Mouse (Mus musculus): ENCODE data around the gene Snx27. TPM values are rescaled to one million over a fixed set of nuclear protein-coding genes. Genes with fewer than 3 reads are reported as not detected.

Gene Snx27
- polyA plus RNA-seq, 1 experiment: 17.4 TPM

DNA sequence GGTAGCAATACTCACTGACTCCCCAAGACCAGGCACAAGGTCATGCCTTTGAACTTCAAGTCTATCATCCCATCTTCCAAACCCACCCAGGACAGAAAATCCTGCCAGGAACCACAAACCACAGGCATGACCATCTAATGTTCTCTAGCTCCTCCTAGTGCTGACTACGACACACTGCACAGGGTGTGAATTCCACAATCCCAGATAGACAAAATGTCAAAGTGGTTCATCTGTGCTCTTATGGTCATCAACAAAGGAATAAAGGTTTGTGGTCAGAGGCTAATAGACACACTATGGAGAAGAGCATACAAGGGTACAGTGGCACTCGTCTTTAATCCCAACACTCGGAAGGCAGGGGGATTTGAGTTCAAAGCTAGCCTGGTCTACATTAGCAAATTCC, 80.3 kb downstream of the Snx27 start:
- Histone ChIP-seq H3K4me2 (ENCODE audit: low read depth) (no peak overlapping the region), H3K79me2 (ENCODE audit: control insufficient read depth, insufficient read depth) (no peaks in the 10 kb centered on the region), H3ac (ENCODE audit: control insufficient read depth, insufficient read length) (no peak overlapping the region), H3K36me3 (ENCODE audit: control insufficient read depth, insufficient read depth) (peaks cover 4% of the 10 kb centered on the region), H3K27me3 (ENCODE audit: control insufficient read depth, insufficient read depth, insufficient read length) (no peaks in the 10 kb centered on the region), H3K4me3 (no peak overlapping the region)
- TF ChIP-seq E2F4 (IDR thresholded peaks at IDR 0.05; ENCODE audit: insufficient read depth) (no peak), POLR2AphosphoS2 (IDR thresholded peaks at IDR 0.05; ENCODE audit: insufficient read length, low read depth) (no peak), MYOD1 (IDR thresholded peaks at IDR 0.05; ENCODE audit: control insufficient read depth in 1 of 3, insufficient read length in 2 of 3, low read depth in 2 of 3) (no peak), POLR2A (IDR thresholded peaks at IDR 0.05; ENCODE audit: insufficient read length, low read depth) (no peak), SRF (IDR thresholded peaks at IDR 0.05; ENCODE audit: control insufficient read depth, insufficient read length, low read depth) (no peak), MAX (IDR thresholded peaks at IDR 0.05; ENCODE audit: low read depth) (no peak), TCF12 (IDR thresholded peaks at IDR 0.05; ENCODE audit: insufficient read depth, poor library complexity, severe bottlenecking) (no peak), CEBPB (IDR thresholded peaks at IDR 0.05; ENCODE audit: insufficient read depth, poor library complexity, severe bottlenecking) (no peak), MYOG (IDR thresholded peaks at IDR 0.05; ENCODE audit: control insufficient read depth in 1 of 3, insufficient read depth in 1 of 3, insufficient read length in 2 of 3, low read depth in 2 of 3) (no peak), REST (IDR thresholded peaks at IDR 0.05; ENCODE audit: insufficient read depth, insufficient read length) (no peak), TCF3 (IDR thresholded peaks at IDR 0.05; ENCODE audit: insufficient read length, low read depth) (no peak), USF1 (IDR thresholded peaks at IDR 0.05; ENCODE audit: low read depth) (no peak)

DNA sequence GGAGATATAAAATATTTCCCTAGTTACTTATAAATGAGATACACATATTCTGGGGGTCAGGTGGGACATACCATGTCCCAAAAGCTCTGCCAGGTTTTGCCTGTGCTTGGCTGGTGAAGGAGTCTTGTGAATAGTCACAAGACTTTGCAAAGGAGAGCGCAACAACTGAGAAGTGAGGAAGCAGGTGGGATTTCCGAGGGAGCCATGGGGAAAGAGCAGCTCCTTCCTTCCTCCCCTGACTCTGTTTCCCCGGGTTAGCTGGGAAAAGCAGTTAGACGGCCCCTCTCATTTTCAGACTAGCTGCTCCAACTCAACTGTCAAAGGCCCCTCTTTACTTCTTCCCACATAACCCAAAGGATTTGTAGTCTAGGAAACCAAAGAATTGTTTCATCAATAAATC, 85.4 kb downstream of the Snx27 start:
- no peak overlapping the region for H3K4me3 ChIP-seq
- no peak overlapping the region for H3K4me2 ChIP-seq (ENCODE audit: low read depth)
- peaks cover 6% of the 10 kb centered on the region for H3K36me3 ChIP-seq (ENCODE audit: control insufficient read depth, insufficient read depth)
- no peak overlapping the region for H3ac ChIP-seq (ENCODE audit: control insufficient read depth, insufficient read length)
- no peak for TF ChIP-seq SRF (IDR thresholded peaks at IDR 0.05; ENCODE audit: control insufficient read depth, insufficient read length, low read depth)
- TF ChIP-seq POLR2A (IDR thresholded peaks at IDR 0.05; ENCODE audit: insufficient read length, low read depth): no peak
- TF ChIP-seq REST (IDR thresholded peaks at IDR 0.05; ENCODE audit: insufficient read depth, insufficient read length): no peak
- TF ChIP-seq MYOG (IDR thresholded peaks at IDR 0.05; ENCODE audit: control insufficient read depth in 1 of 3, insufficient read depth in 1 of 3, insufficient read length in 2 of 3, low read depth in 2 of 3): no peak
- no peak for TF ChIP-seq TCF3 (IDR thresholded peaks at IDR 0.05; ENCODE audit: insufficient read length, low read depth)
- TF ChIP-seq MYOD1 (IDR thresholded peaks at IDR 0.05; ENCODE audit: control insufficient read depth in 1 of 3, insufficient read length in 2 of 3, low read depth in 2 of 3): no peak
- TF ChIP-seq USF1 (IDR thresholded peaks at IDR 0.05; ENCODE audit: low read depth): no peak
- TF ChIP-seq POLR2AphosphoS2 (IDR thresholded peaks at IDR 0.05; ENCODE audit: insufficient read length, low read depth): no peak
- no peak for TF ChIP-seq TCF12 (IDR thresholded peaks at IDR 0.05; ENCODE audit: insufficient read depth, poor library complexity, severe bottlenecking)
- no peak for TF ChIP-seq E2F4 (IDR thresholded peaks at IDR 0.05; ENCODE audit: insufficient read depth)
- no peak for TF ChIP-seq MAX (IDR thresholded peaks at IDR 0.05; ENCODE audit: low read depth)
- no peak for TF ChIP-seq CEBPB (IDR thresholded peaks at IDR 0.05; ENCODE audit: insufficient read depth, poor library complexity, severe bottlenecking)
- no peaks in the 10 kb centered on the region for H3K79me2 ChIP-seq (ENCODE audit: control insufficient read depth, insufficient read depth)
- H3K27me3 ChIP-seq (ENCODE audit: control insufficient read depth, insufficient read depth, insufficient read length): no peaks in the 10 kb centered on the region

DNA sequence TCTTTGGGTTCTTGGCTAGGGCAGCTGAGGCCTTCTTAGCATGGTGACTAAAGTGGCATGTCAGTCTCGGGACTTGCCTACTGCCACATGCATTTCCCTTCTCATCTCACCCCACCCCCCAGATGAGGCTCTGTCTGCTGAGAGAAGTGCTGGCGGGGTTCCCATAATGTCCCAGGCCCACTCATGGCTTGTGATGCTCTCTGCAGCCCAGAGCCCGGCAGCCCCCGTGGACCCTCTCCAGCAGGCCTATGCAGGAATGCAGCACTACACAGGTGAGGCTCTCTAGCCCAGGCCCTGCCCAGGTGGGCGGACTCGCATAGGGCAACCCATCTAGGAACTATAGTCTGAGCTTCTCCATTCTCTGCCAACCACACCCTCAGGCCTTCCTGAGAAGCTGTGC, 94.9 kb downstream of the Snx27 start:
- Histone ChIP-seq H3K27me3 (ENCODE audit: control insufficient read depth, insufficient read depth, insufficient read length) (no peaks in the 10 kb centered on the region), H3ac (ENCODE audit: control insufficient read depth, insufficient read length) (no peak overlapping the region), H3K36me3 (ENCODE audit: control insufficient read depth, insufficient read depth) (no peaks in the 10 kb centered on the region), H3K4me3 (no peak overlapping the region), H3K4me2 (ENCODE audit: low read depth) (no peak overlapping the region), H3K79me2 (ENCODE audit: control insufficient read depth, insufficient read depth) (no peaks in the 10 kb centered on the region)
- TF ChIP-seq E2F4 (IDR thresholded peaks at IDR 0.05; ENCODE audit: insufficient read depth) (no peak), POLR2AphosphoS2 (IDR thresholded peaks at IDR 0.05; ENCODE audit: insufficient read length, low read depth) (no peak), MAX (IDR thresholded peaks at IDR 0.05; ENCODE audit: low read depth) (no peak), TCF3 (IDR thresholded peaks at IDR 0.05; ENCODE audit: insufficient read length, low read depth) (no peak), MYOG (IDR thresholded peaks at IDR 0.05; ENCODE audit: control insufficient read depth in 1 of 3, insufficient read depth in 1 of 3, insufficient read length in 2 of 3, low read depth in 2 of 3) (no peak), SRF (IDR thresholded peaks at IDR 0.05; ENCODE audit: control insufficient read depth, insufficient read length, low read depth) (no peak), CEBPB (IDR thresholded peaks at IDR 0.05; ENCODE audit: insufficient read depth, poor library complexity, severe bottlenecking) (no peak), POLR2A (IDR thresholded peaks at IDR 0.05; ENCODE audit: insufficient read length, low read depth) (no peak), TCF12 (IDR thresholded peaks at IDR 0.05; ENCODE audit: insufficient read depth, poor library complexity, severe bottlenecking) (no peak), REST (IDR thresholded peaks at IDR 0.05; ENCODE audit: insufficient read depth, insufficient read length) (no peak), USF1 (IDR thresholded peaks at IDR 0.05; ENCODE audit: low read depth) (no peak), MYOD1 (IDR thresholded peaks at IDR 0.05; ENCODE audit: control insufficient read depth in 1 of 3, insufficient read length in 2 of 3, low read depth in 2 of 3) (no peak)

DNA sequence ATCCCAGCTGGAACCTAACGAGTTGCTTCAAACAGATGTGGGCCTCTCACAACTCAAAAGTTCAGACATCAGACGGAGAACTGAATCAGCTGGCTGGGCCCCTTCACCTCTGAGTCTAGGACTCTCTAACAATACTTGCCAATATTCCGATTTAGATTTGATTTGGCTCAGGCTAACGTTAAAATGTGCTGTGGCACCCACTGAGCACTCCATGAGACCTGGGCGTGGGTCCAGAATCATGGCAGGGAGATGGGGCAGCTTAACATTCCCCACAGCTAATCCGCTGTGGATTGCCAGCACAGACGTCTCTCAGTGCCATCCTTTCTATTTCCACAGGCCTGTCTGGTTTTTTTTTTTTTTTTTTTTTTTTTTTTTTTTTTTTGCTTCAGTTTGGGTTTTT, 96.6 kb downstream of the Snx27 start:
- Histone ChIP-seq H3K79me2 (ENCODE audit: control insufficient read depth, insufficient read depth) (no peaks in the 10 kb centered on the region), H3K27me3 (ENCODE audit: control insufficient read depth, insufficient read depth, insufficient read length) (no peaks in the 10 kb centered on the region), H3K4me3 (no peak overlapping the region), H3K36me3 (ENCODE audit: control insufficient read depth, insufficient read depth) (no peaks in the 10 kb centered on the region), H3K4me2 (ENCODE audit: low read depth) (no peak overlapping the region), H3ac (ENCODE audit: control insufficient read depth, insufficient read length) (no peak overlapping the region)
- TF ChIP-seq MYOG (IDR thresholded peaks at IDR 0.05; ENCODE audit: control insufficient read depth in 1 of 3, insufficient read depth in 1 of 3, insufficient read length in 2 of 3, low read depth in 2 of 3): no peak
- TF ChIP-seq E2F4 (IDR thresholded peaks at IDR 0.05; ENCODE audit: insufficient read depth): no peak

DNA sequence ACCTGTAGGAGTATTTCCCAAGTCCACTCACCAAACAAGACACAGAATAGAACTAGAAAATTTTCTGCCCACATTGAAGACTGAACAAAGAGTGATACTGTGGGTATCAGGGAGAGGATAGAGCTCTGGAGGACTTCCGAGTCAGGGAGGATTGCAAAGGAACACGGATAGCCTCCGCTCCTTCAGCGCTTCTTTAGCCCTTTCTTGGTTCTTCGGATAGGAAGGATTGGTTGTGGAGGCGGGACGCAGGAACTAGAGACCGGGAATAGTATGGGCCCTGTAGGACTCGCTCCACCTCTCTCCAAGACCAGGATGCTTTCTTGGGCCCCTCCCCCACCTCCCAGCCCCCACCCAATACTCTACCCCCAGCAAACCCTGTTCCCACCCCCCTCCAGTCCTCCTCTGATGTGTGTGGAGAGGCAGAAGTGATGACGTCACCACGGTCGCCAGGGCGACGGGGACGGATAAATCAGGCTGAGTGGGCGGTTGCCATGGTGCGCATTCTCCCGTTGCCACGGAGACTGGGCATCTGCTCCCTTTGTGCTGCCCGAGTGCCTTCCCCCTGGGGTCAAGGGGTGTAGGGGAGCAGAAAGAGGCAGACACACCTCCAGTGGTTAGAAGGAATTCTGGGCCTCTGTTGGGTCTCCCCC, 98.6 kb downstream of the Snx27 start:
- no peaks in the 10 kb centered on the region for H3K36me3 ChIP-seq (ENCODE audit: control insufficient read depth, insufficient read depth)
- TF ChIP-seq USF1 (IDR thresholded peaks at IDR 0.05; ENCODE audit: low read depth): no peak
- no peak for TF ChIP-seq TCF12 (IDR thresholded peaks at IDR 0.05; ENCODE audit: insufficient read depth, poor library complexity, severe bottlenecking)
- no peak for TF ChIP-seq MYOD1 (IDR thresholded peaks at IDR 0.05; ENCODE audit: control insufficient read depth in 1 of 3, insufficient read length in 2 of 3, low read depth in 2 of 3)
- TF ChIP-seq TCF3 (IDR thresholded peaks at IDR 0.05; ENCODE audit: insufficient read length, low read depth): no peak
- no peak for TF ChIP-seq MAX (IDR thresholded peaks at IDR 0.05; ENCODE audit: low read depth)
- TF ChIP-seq E2F4 (IDR thresholded peaks at IDR 0.05; ENCODE audit: insufficient read depth): no peak
- no peak for TF ChIP-seq CEBPB (IDR thresholded peaks at IDR 0.05; ENCODE audit: insufficient read depth, poor library complexity, severe bottlenecking)
- no peak for TF ChIP-seq MYOG (IDR thresholded peaks at IDR 0.05; ENCODE audit: control insufficient read depth in 1 of 3, insufficient read depth in 1 of 3, insufficient read length in 2 of 3, low read depth in 2 of 3)
- no peak for TF ChIP-seq REST (IDR thresholded peaks at IDR 0.05; ENCODE audit: insufficient read depth, insufficient read length)
- TF ChIP-seq SRF (IDR thresholded peaks at IDR 0.05; ENCODE audit: control insufficient read depth, insufficient read length, low read depth): no peak
- TF ChIP-seq POLR2AphosphoS2 (IDR thresholded peaks at IDR 0.05; ENCODE audit: insufficient read length, low read depth): no peak
- TF ChIP-seq POLR2A (IDR thresholded peaks at IDR 0.05; ENCODE audit: insufficient read length, low read depth): no peak
- no peak overlapping the region for H3K4me2 ChIP-seq (ENCODE audit: low read depth)
- no peak overlapping the region for H3K4me3 ChIP-seq
- H3K79me2 ChIP-seq (ENCODE audit: control insufficient read depth, insufficient read depth): no peaks in the 10 kb centered on the region
- H3ac ChIP-seq (ENCODE audit: control insufficient read depth, insufficient read length): no peak overlapping the region
- H3K27me3 ChIP-seq (ENCODE audit: control insufficient read depth, insufficient read depth, insufficient read length): no peaks in the 10 kb centered on the region
